Mouse (Mus musculus) embryonic facial prominence, embryonic 14.5 days (tissue): ENCODE data around the gene Gm49321. TPM values are rescaled to one million over a fixed set of nuclear protein-coding genes. Genes with fewer than 3 reads are reported as not detected.
A peak's percentile ranks its signal among the peaks of the same experiment; 100 is the strongest.

Experiments
- ATAC-seq: fragments of 200-750 bp; cut with Nextera tagmentation; 2 replicates; pipeline ENCODE4 v1.8.0; 2017; ENCODE audit warnings: low read depth, moderate number of reproducible peaks, moderate TSS enrichment
- DNase-seq: peaks from one replicate; pipeline ENCODE4 v3.0.0-alpha.2; 2015; ENCODE audit warnings: low spot score
- H3K27ac ChIP-seq: fragments of 300-500 bp; sonication (generic); replicated peaks from 2 replicates; pipeline ENCODE4 v1.5.1; 2014; ENCODE audit warnings: low read depth, mild to moderate bottlenecking, low read length, moderate library complexity
- H3K27me3 ChIP-seq: fragments of 300-500 bp; sonication (generic); replicated peaks from 2 replicates; pipeline ENCODE4 v1.6.1; 2014; ENCODE audit warnings: low read length; ENCODE audit not compliant: control insufficient read depth, insufficient read depth
- H3K36me3 ChIP-seq: fragments of 300-500 bp; sonication (generic); 2 replicates; pipeline ENCODE4 v1.6.1; 2014; ENCODE audit warnings: low read length, mixed read lengths; ENCODE audit not compliant: control insufficient read depth, insufficient read depth
- H3K4me1 ChIP-seq: fragments of 300-500 bp; sonication (generic); 2 replicates; pipeline ENCODE4 v1.6.1; 2014; ENCODE audit warnings: antibody characterized with exemption, low read length; ENCODE audit not compliant: control insufficient read depth, insufficient read depth
- H3K4me2 ChIP-seq: fragments of 300-500 bp; sonication (generic); 2 replicates; pipeline ENCODE4 v1.6.1; 2014; ENCODE audit warnings: low read depth, mild to moderate bottlenecking, low read length, moderate library complexity, mixed read lengths
- H3K4me3 ChIP-seq: fragments of 300-500 bp; sonication (generic); 2 replicates; pipeline ENCODE4 v1.5.1; 2014; ENCODE audit warnings: low read depth, mild to moderate bottlenecking, low read length
- H3K9ac ChIP-seq: fragments of 300-500 bp; sonication (generic); 2 replicates; pipeline ENCODE4 v1.6.1; 2014; ENCODE audit warnings: low read depth, mild to moderate bottlenecking, low read length, moderate library complexity, mixed read lengths
- H3K9me3 ChIP-seq: fragments of 300-500 bp; sonication (generic); 2 replicates; pipeline ENCODE4 v1.6.1; 2016; ENCODE audit warnings: low read length; ENCODE audit not compliant: control insufficient read depth
- WGBS: fragments of 180-500 bp; shearing (Covaris S2); extraction: QIAGEN DNeasy Blood & Tissue Kit; methylation state at CpG from one replicate; pipeline ENCODE4 v1.1.7; 2014; 5-methylcytosine and 5-hydroxymethylcytosine counted together
- polyA plus RNA-seq: library from polyadenylated mRNA; unstranded; fragments of >200 nt; fragmentation: Nextera tagmentation; extraction: Ambion mirVana; gene quantifications from 2 replicates; pipeline ENCODE4 v1.2.1, GENCODE M21; 2014

Gm49321 gene
- polyA plus RNA-seq, 1 experiment from 2014 or later, result 9.2 TPM

- DNase-seq (no peak), ATAC-seq (no peak)
- Histone ChIP-seq H3K4me1 (no peaks in the 10 kb centered on the region; the same call in 1 of the 2 replicates), H3K27me3 (no peaks in the 10 kb centered on the region), H3K4me3 (no peak overlapping the region), H3K9ac (no peak overlapping the region), H3K9me3 (no peaks in the 10 kb centered on the region), H3K36me3 (no peaks in the 10 kb centered on the region), H3K27ac (no peak overlapping the region), H3K4me2 (no peak overlapping the region)
- WGBS, result 78% methylated on average over 5 of the region's 5 CpGs
Measured at GRCm38 (mm10) chr12:73904133-73904934, 33.1 kb upstream of the Gm49321 start.

DNA sequence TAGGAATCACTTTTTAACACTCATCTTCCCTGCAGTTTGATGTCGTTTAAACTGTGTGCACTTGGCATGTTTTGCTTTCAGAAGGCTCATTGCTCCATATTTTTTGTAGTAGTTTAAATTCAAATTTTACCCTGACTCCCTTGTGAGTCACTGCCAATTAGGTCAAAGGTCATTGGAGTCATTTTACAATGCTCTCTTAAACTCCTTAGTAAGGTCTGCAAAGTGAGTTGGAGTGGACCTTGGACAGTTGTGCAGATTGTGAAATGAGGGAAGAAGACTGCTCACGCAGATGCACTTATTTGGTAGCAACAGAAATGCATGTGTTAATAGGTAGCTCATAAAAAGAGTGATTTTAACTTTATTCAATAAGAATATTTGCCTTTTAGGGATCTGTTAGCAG, 32.4 kb upstream of the Gm49321 start:
- Histone ChIP-seq H3K27me3 (no peaks in the 10 kb centered on the region), H3K36me3 (no peaks in the 10 kb centered on the region), H3K4me1 (no peaks in the 10 kb centered on the region; the same call in none of the 2 replicates), H3K27ac (no peak overlapping the region), H3K9me3 (no peaks in the 10 kb centered on the region), H3K4me2 (no peak overlapping the region), H3K4me3 (no peak overlapping the region), H3K9ac (no peak overlapping the region)
- 34% methylated on average over 2 of the region's 2 CpGs for WGBS
- DNase-seq (no peak), ATAC-seq (no peak)

GRCm38 (mm10) chr12:73905555-73905954, 31.9 kb upstream of the Gm49321 start:
- Histone ChIP-seq H3K9ac (no peak overlapping the region), H3K9me3 (no peaks in the 10 kb centered on the region), H3K4me2 (no peak overlapping the region), H3K4me1 (peaks cover 3% of the 10 kb centered on the region), H3K27me3 (no peaks in the 10 kb centered on the region), H3K4me3 (no peak overlapping the region), H3K27ac (no peak overlapping the region), H3K36me3 (no peaks in the 10 kb centered on the region)
- DNase-seq (no peak), ATAC-seq (no peak)
- WGBS, result 63% methylated on average over 4 of the region's 4 CpGs

DNA sequence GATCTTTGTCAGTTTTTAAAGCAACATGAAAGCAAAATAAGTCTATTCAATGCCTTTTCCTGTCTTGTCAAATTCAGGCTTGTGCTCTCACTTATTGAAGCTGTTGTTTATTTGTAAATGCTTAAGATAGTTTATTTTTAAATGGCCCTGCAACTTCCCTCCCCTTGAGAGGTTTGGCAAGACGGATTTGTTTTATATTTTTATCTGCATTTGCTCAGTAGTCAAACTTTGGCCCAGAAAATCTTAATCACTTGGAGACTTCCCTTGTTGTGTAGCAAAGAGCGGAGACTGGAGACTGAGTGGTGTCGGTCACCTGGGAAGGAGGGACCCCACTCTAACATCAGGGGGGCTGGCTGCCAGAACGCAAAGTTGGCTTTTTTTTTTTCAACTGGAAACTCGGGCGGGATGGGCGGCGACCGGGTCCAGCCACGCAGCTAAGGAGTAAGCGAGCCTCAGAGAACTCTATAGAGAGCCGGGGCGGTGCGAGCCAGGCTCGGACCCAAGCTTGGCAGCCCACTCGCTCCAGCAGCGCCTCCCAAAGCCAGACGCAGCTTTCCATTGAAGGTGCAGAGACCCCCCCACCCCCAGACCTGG, 30.3 kb upstream of the Gm49321 start:
- DNase-seq (no peak), ATAC-seq (no peak)
- Histone ChIP-seq H3K27me3 (no peaks in the 10 kb centered on the region), H3K4me2 (peak overlapping the region; percentile 81), H3K9me3 (no peaks in the 10 kb centered on the region), H3K4me3 (peak overlapping the region; percentile 99), H3K4me1 (peaks cover 9% of the 10 kb centered on the region), H3K27ac (peak overlapping the region; percentile 76), H3K36me3 (no peaks in the 10 kb centered on the region), H3K9ac (peak overlapping the region; percentile 60)
- WGBS, result 1% methylated on average over 18 of the region's 18 CpGs

GRCm38 (mm10) chr12:73907673-73908150, 29.7 kb upstream of the Gm49321 start:
- ATAC-seq (peak; percentile 99), DNase-seq (peak; percentile 99)
- peaks cover 9% of the 10 kb centered on the region for H3K4me1 ChIP-seq
- peak overlapping the region; percentile 98 for H3K9ac ChIP-seq
- 1% methylated on average over 38 of the region's 51 CpGs for WGBS
- no peaks in the 10 kb centered on the region for H3K36me3 ChIP-seq
- peak overlapping the region; percentile 81 for H3K4me2 ChIP-seq
- H3K27ac ChIP-seq, result peak overlapping the region; percentile 99
- H3K27me3 ChIP-seq, result no peaks in the 10 kb centered on the region
- H3K9me3 ChIP-seq, result no peaks in the 10 kb centered on the region
- peak overlapping the region; percentile 99 for H3K4me3 ChIP-seq

GRCm38 (mm10) chr12:73908274-73909012, 29.0 kb upstream of the Gm49321 start:
- ATAC-seq, result peak; percentile 58

DNA sequence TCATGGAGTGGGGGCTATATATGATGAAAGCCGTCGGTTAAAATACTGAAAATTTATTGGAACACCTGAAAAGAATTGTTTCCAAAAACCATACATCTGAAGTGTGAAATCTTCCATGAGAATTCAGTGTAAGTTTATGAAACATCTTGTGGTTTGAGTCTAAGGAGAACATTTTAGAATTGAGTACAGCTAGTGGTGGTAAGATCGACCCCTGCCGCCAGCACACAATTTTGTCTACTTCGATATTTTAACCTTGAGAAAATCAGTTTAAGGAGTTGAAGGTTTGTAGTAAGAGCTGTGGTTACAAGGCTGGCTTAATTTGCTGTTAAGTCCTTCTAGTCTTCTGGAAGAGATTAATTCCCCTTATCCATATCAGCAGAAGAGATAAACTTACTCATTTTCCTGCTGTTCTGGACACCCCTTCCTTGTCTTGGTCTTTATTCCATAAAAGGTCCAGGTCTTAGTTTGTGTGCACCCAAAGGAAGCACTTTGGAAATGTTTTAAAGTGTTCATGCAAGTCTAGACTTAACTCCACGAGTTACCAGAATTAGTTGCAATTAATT, 28.4 kb upstream of the Gm49321 start:
- WGBS, result 2% methylated on average over 6 of the region's 6 CpGs
- H3K36me3 ChIP-seq, result no peaks in the 10 kb centered on the region
- peak overlapping the region; percentile 99 for H3K4me3 ChIP-seq
- ATAC-seq (no peak), DNase-seq (no peak)
- peak overlapping the region; percentile 99; the same call in 1 of the 2 replicates for H3K27ac ChIP-seq
- no peaks in the 10 kb centered on the region for H3K9me3 ChIP-seq
- H3K4me2 ChIP-seq, result peak overlapping the region; percentile 81
- H3K4me1 ChIP-seq, result peaks cover 9% of the 10 kb centered on the region
- H3K27me3 ChIP-seq, result no peaks in the 10 kb centered on the region
- peak overlapping the region; percentile 98 for H3K9ac ChIP-seq

More at GRCm38 (mm10) chr12:73908274-73909012, 29.0 kb upstream of the Gm49321 start:
- Histone ChIP-seq H3K4me3 (peak overlapping the region; percentile 99), H3K4me1 (peaks cover 9% of the 10 kb centered on the region), H3K27ac (peak overlapping the region; percentile 99), H3K36me3 (no peaks in the 10 kb centered on the region), H3K9ac (peak overlapping the region; percentile 98), H3K9me3 (no peaks in the 10 kb centered on the region), H3K27me3 (no peaks in the 10 kb centered on the region), H3K4me2 (peak overlapping the region; percentile 81)
- WGBS, result under 1% methylated on average over 46 of the region's 76 CpGs
- DNase-seq, result peak; percentile 77

DNA sequence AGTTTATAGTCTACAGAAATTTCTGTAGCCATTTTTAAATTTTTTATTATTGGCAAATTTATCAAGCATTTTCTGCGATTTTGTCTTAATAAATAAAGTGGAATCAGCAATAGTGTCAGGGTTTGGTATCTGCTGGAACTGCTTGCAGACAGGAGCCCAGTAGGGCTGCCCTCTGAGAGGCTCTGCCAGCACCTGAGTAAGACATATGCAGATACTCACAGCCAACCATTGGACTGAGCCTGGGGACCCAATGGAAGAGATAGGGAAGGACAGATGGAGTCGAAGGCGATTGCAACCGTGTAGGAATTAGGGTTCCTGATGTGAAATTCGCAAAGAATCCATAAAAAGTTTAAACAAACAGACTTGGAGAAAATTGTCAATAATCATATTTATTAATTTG, 19.0 kb upstream of the Gm49321 start:
- WGBS, result 97% methylated on average over 5 of the region's 5 CpGs
- Histone ChIP-seq H3K4me2 (no peak overlapping the region), H3K27me3 (no peaks in the 10 kb centered on the region), H3K27ac (no peak overlapping the region), H3K9me3 (no peaks in the 10 kb centered on the region), H3K4me1 (0 out of 2 replicates have a peak, but pooled peaks cover 4% of the 10 kb centered on the region), H3K9ac (no peak overlapping the region), H3K36me3 (no peaks in the 10 kb centered on the region), H3K4me3 (no peak overlapping the region)
- ATAC-seq (no peak), DNase-seq (no peak)
